Mouse (Mus musculus) stomach, embryonic 14.5 days (tissue): Measurements from ENCODE around the gene Bmp4. TPM values are rescaled to one million over a fixed set of nuclear protein-coding genes. Genes with fewer than 3 reads are reported as not detected.
A peak's percentile ranks its signal among the peaks of the same experiment; 100 is the strongest.

Experiments used
- ATAC-seq: fragments of 200-750 bp; cut with Nextera tagmentation; 2 replicates; pipeline ENCODE4 v1.8.0; 2017; ENCODE audit warnings: low read depth, moderate TSS enrichment; ENCODE audit not compliant: insufficient number of reproducible peaks, insufficient read depth, low FRiP score
- H3K27ac ChIP-seq: fragments of 300-500 bp; sonication (generic); 2 replicates; pipeline ENCODE4 v1.5.1; 2014; ENCODE audit warnings: mild to moderate bottlenecking, low read length, moderate library complexity, mixed read lengths
- H3K27me3 ChIP-seq: fragments of 300-500 bp; sonication (generic); 2 replicates; pipeline ENCODE4 v1.6.1; 2014; ENCODE audit warnings: low read length, control low read depth, mixed read lengths; ENCODE audit not compliant: control insufficient read depth, insufficient read depth
- H3K36me3 ChIP-seq: fragments of 300-500 bp; sonication (generic); 2 replicates; pipeline ENCODE4 v1.6.1; 2014; ENCODE audit warnings: mild to moderate bottlenecking, control low read depth, low read length, moderate library complexity, mixed read lengths; ENCODE audit not compliant: control insufficient read depth, insufficient read depth
- H3K4me1 ChIP-seq: fragments of 300-500 bp; sonication (generic); 2 replicates; pipeline ENCODE4 v1.6.1; 2014; ENCODE audit warnings: low read length, control low read depth, mixed read lengths; ENCODE audit not compliant: control insufficient read depth, insufficient read depth
- H3K4me2 ChIP-seq: fragments of 300-500 bp; sonication (generic); replicated peaks from 2 replicates; pipeline ENCODE4 v1.6.1; 2014; ENCODE audit warnings: low read depth, low read length, control low read depth
- H3K4me3 ChIP-seq: fragments of 300-500 bp; sonication (generic); 2 replicates; pipeline ENCODE4 v1.5.1; 2014; ENCODE audit warnings: low read depth, low read length, control low read depth
- H3K9ac ChIP-seq: fragments of 300-500 bp; sonication (generic); replicated peaks from 2 replicates; pipeline ENCODE4 v1.6.1; 2014; ENCODE audit warnings: low read depth, mild to moderate bottlenecking, control low read depth, low read length, moderate library complexity, mixed read lengths
- H3K9me3 ChIP-seq: fragments of 300-500 bp; sonication (generic); 2 replicates; pipeline ENCODE4 v1.6.1; 2016; ENCODE audit warnings: low read depth, low read length, control low read depth; ENCODE audit not compliant: control insufficient read depth
- WGBS: fragments of 180-500 bp; shearing (Covaris S2); extraction: QIAGEN DNeasy Blood & Tissue Kit; methylation state at CpG from one replicate; pipeline ENCODE4 v1.1.7; 2014; 5-methylcytosine and 5-hydroxymethylcytosine counted together
- polyA plus RNA-seq: library from polyadenylated mRNA; unstranded; fragments of >200 nt; fragmentation: Nextera tagmentation; extraction: Ambion mirVana; gene quantifications from 2 replicates; pipeline ENCODE4 v1.2.1, GENCODE M21; 2014

The Bmp4 gene
- 58.0 and 73.9 TPM in 2 replicates for polyA plus RNA-seq

GRCm38 (mm10) chr14:46390249-46390775 lies at the start of gene Bmp4:
TSS of gene Bmp4 (minus strand) at chr14:46390669.
- ATAC-seq = peak; percentile 14
- no peaks in the 10 kb centered on the region for H3K4me1 ChIP-seq
- H3K9ac ChIP-seq = peak within 1 kb of the TSS; percentile 74
- peak within 1 kb of the TSS; percentile 88 for H3K27ac ChIP-seq
- 2% methylated on average over 26 of the region's 26 CpGs for WGBS
- no peaks in the 10 kb centered on the region for H3K36me3 ChIP-seq
- peak within 1 kb of the TSS; percentile 53 for H3K4me3 ChIP-seq
- no peaks in the 10 kb centered on the region for H3K27me3 ChIP-seq
- no peaks in the 10 kb centered on the region for H3K9me3 ChIP-seq
- H3K4me2 ChIP-seq = peak within 1 kb of the TSS; percentile 74

- Histone ChIP-seq H3K4me2 (no peak overlapping the region), H3K27me3 (no peaks in the 10 kb centered on the region), H3K4me3 (no peak overlapping the region), H3K4me1 (no peaks in the 10 kb centered on the region; the same call in 1 of the 2 replicates), H3K9ac (no peak overlapping the region), H3K27ac (no peak overlapping the region), H3K9me3 (no peaks in the 10 kb centered on the region), H3K36me3 (no peaks in the 10 kb centered on the region)
- 77% methylated on average over 5 of the region's 5 CpGs for WGBS
- no peak for ATAC-seq
These were observed 49.1 kb upstream of the Bmp4 start for GRCm38 (mm10) chr14:46439461-46440048.

DNA sequence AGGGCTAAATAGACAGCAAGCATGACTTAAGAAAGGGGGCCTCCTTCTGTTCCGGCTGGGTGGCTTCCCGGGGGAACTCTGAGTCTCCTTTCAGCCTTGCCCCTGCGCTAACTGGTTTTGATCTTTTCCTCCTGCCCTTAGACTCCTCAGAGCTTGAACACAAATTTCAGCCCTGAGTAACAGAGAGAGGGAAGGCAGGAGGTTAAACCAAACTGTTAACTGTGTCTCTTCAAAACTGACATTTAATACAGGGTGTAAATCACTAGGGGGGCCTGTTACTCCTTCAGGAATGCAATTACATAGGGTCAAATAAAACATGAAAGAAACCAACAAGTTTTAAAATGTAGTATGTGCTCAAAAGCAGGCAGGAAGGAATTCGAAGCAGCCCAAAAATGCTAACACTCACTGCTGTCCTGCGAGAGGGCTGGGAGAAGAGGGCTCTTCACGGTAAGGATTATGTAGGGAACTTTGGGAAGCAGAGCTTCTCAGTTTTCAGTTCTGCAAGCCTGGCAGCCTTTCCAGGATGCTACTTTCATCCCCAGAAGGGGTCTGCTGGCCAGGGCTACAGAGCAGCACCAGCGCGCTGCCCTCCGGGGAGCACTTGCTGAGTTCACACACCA lies 46.1 kb upstream of the Bmp4 start:
- ATAC-seq = no peak
- H3K4me1 ChIP-seq = no peaks in the 10 kb centered on the region; the same call in 1 of the 2 replicates
- no peak overlapping the region for H3K4me3 ChIP-seq
- H3K4me2 ChIP-seq = no peak overlapping the region
- no peaks in the 10 kb centered on the region for H3K9me3 ChIP-seq
- no peaks in the 10 kb centered on the region for H3K27me3 ChIP-seq
- no peaks in the 10 kb centered on the region for H3K36me3 ChIP-seq
- no peak overlapping the region for H3K9ac ChIP-seq
- 10% methylated on average over 9 of the region's 9 CpGs for WGBS
- peak overlapping the region; percentile 36; the same call in 1 of the 2 replicates for H3K27ac ChIP-seq

- no peaks in the 10 kb centered on the region for H3K27me3 ChIP-seq
- H3K4me3 ChIP-seq = no peak overlapping the region
- WGBS = 88% methylated on average over 5 of the region's 5 CpGs
- H3K27ac ChIP-seq = no peak overlapping the region
- no peaks in the 10 kb centered on the region for H3K9me3 ChIP-seq
- no peaks in the 10 kb centered on the region for H3K4me1 ChIP-seq
- H3K36me3 ChIP-seq = no peaks in the 10 kb centered on the region
- no peak overlapping the region for H3K9ac ChIP-seq
- ATAC-seq = no peak
- no peak overlapping the region for H3K4me2 ChIP-seq
These were observed 39.8 kb upstream of the Bmp4 start for GRCm38 (mm10) chr14:46430231-46430630.

DNA sequence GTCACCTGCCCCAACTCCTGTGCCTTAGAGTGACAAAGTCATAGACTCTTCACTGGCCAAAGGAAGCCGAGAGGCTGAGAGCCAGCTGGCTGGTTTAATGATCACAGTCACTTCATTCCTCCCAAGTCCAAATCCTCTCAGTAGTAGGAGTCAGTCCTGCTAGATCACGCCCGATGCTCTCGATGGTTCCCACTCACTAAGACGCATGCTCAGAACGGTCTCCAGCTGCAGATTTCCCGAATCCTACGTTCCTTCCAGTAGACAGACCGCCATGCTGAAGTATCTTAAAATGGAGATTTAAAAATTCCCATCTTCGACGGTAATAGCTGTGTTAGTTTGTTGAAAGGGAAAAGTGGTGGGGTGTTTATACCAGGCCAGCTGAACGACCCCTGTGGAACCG lies 36.8 kb upstream of the Bmp4 start:
- H3K4me3 ChIP-seq = no peak overlapping the region
- H3K27me3 ChIP-seq = no peaks in the 10 kb centered on the region
- no peaks in the 10 kb centered on the region for H3K9me3 ChIP-seq
- no peak overlapping the region for H3K9ac ChIP-seq
- 84% methylated on average over 13 of the region's 13 CpGs for WGBS
- ATAC-seq = no peak
- H3K27ac ChIP-seq = no peak overlapping the region
- H3K4me2 ChIP-seq = no peak overlapping the region
- no peaks in the 10 kb centered on the region for H3K4me1 ChIP-seq
- H3K36me3 ChIP-seq = no peaks in the 10 kb centered on the region

- Histone ChIP-seq H3K4me2 (no peak overlapping the region), H3K9ac (no peak overlapping the region), H3K27me3 (no peaks in the 10 kb centered on the region), H3K9me3 (no peaks in the 10 kb centered on the region), H3K27ac (no peak overlapping the region), H3K4me1 (no peaks in the 10 kb centered on the region), H3K36me3 (no peaks in the 10 kb centered on the region), H3K4me3 (no peak overlapping the region)
- 74% methylated on average over 3 of the region's 3 CpGs for WGBS
- no peak for ATAC-seq
These were observed 31.4 kb upstream of the Bmp4 start for GRCm38 (mm10) chr14:46421823-46422222.

GRCm38 (mm10) chr14:46419269-46419668 lies 28.8 kb upstream of the Bmp4 start:
- 57% methylated on average over 11 of the region's 11 CpGs for WGBS
- Histone ChIP-seq H3K4me3 (no peak overlapping the region), H3K9ac (no peak overlapping the region), H3K4me1 (no peaks in the 10 kb centered on the region), H3K27ac (no peak overlapping the region), H3K4me2 (no peak overlapping the region), H3K9me3 (no peaks in the 10 kb centered on the region; the same call in 1 of the 2 replicates), H3K27me3 (no peaks in the 10 kb centered on the region), H3K36me3 (no peaks in the 10 kb centered on the region)
- ATAC-seq = no peak

GRCm38 (mm10) chr14:46418371-46419097 lies 28.1 kb upstream of the Bmp4 start:
- 78% methylated on average over 15 of the region's 15 CpGs for whole genome bisulfite sequencing
- no peaks in the 10 kb centered on the region for H3K27me3 ChIP-seq
- H3K4me3 ChIP-seq = no peak overlapping the region
- ATAC-seq = no peak
- no peaks in the 10 kb centered on the region; the same call in 1 of the 2 replicates for H3K9me3 ChIP-seq
- H3K4me2 ChIP-seq = no peak overlapping the region
- H3K36me3 ChIP-seq = no peaks in the 10 kb centered on the region
- H3K9ac ChIP-seq = no peak overlapping the region
- no peak overlapping the region for H3K27ac ChIP-seq
- H3K4me1 ChIP-seq = no peaks in the 10 kb centered on the region
